Mouse (Mus musculus): ENCODE measurements around the gene Gsdma.
"Not testable (repeated sequence)": the region's sequence is repeated elsewhere in the genome, so short reads cannot be mapped to it uniquely, and the experiment has no call there.

Gene Gsdma

DNA sequence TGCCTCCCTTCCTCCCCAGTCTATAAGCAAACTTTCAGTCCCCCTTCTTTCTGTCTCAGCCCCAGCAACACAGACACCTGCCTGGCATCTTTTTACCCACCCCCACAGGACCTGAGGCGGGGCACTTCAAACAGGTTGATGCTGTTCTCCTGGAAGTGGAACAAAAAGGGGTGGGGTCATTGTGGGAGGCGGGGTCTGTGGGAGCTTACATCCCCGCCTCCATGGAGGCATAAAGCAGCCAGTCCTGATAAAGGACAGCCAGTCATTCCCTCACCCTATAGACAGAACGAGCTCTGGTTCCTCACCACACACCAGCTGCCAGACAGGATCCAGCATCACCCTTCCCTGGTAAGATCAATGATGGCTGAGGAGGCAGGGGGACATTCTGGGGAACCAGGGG lies at the start of gene Gsdma:
Gene Gsdma (plus strand): TSS at position 261 of the 400 bp plus-strand sequence.
- no peak for DNase-seq (ENCODE audit: low read depth, low spot score)

GRCm38 (mm10) chr11:98620791-98621190 lies 43.4 kb upstream of the Gsdma start:
- DNase-seq (ENCODE audit: low read depth, low spot score) = no peak

GRCm38 (mm10) chr11:98623981-98624380 lies 40.2 kb upstream of the Gsdma start:
- DNase-seq (ENCODE audit: low read depth, low spot score) = not testable (repeated sequence)

DNA sequence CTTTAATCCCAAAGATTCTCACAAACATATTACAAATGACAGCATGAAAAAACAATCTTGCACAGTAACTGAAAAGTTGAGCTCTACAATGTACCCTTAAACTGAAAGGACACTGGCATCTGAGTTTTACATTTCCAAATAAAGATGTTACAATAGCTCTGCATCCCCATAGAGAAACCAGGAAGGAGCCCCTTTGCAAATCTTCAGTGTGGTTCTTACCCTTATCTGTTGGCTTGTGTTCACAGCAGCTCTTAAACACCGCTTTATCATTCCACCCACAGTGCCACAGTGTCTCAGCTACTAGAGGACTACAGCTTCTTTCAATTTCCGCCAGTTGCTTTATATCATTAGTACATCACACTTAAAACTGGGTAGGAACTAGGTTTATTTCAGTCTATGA lies 39.8 kb upstream of the Gsdma start:
- not testable (repeated sequence) for DNase-seq (ENCODE audit: low read depth, low spot score)

DNA sequence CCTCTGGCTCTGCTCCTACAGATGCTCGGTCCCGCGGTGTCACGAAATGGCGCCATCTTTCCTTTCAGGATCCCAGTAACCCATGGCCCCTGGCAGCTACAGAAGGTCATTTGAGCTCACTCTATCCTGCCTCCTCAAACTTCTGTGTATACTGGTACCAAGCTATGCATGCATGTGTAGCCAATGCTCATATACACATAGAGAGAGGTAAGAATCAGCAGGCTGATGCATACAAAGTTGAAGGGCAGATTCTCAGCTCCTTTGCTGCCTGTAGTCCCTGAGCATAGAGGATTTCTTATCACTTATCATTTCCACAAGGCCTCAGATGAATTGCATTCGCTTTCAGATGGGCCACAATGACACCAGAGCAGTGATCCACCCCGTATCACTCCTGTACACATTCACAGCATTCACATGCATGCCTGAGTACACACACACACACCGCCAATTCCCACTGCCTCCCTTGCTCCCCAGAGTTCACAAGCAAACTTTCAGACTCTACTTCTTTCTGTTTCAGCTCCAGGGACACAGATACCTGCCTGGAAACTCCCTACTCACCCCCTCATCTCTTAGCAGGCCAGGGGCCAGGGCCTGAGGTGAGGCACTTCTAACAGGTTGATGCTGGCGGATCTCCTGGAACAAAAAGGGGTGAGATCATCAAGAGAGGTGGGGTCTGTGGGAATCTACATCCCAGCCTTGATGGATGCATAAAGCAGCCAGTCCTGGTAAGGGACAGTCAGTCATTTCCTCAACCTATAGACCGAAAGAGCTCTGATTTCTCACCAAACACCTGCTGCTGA lies 38.3 kb upstream of the Gsdma start, which contains the start of the genes Gm12355 and Gsdma3:
Gene Gm12355 (minus strand): TSS at position 51 of the 800 bp plus-strand sequence.
Gene Gsdma3 (plus strand): TSS at position 750 of the 800 bp plus-strand sequence.
- no peak for DNase-seq (ENCODE audit: low read depth, low spot score)

GRCm38 (mm10) chr11:98628706-98629105 lies 35.4 kb upstream of the Gsdma start:
- no peak for DNase-seq (ENCODE audit: low read depth, low spot score)

DNA sequence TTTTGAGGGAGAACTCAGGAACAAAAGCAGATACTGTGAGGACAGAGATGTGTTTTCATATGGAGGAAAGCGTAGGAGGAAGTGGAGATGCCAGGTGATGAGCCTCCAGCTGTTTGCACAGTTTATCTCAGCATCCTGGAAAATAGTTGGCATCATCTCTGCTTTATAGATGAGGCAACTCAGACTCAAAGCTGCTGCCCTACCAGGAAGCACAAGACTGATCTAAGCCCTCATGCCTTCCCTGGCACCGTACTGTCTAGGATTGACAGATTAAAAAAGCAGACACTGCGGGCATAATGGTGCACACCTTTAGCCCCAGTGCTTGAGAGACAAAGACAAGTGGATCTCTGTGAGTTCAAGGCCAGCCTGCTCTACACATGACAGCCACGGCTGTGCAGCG lies 33.5 kb upstream of the Gsdma start:
- DNase-seq (ENCODE audit: low read depth, low spot score) = no peak

GRCm38 (mm10) chr11:98635312-98635970 lies 28.7 kb upstream of the Gsdma start:
- peak; percentile 68 for DNase-seq (ENCODE audit: low read depth, low spot score)

- DNase-seq (ENCODE audit: low read depth, low spot score) = no peak
Measured at GRCm38 (mm10) chr11:98637501-98637900, 26.6 kb upstream of the Gsdma start.

DNA sequence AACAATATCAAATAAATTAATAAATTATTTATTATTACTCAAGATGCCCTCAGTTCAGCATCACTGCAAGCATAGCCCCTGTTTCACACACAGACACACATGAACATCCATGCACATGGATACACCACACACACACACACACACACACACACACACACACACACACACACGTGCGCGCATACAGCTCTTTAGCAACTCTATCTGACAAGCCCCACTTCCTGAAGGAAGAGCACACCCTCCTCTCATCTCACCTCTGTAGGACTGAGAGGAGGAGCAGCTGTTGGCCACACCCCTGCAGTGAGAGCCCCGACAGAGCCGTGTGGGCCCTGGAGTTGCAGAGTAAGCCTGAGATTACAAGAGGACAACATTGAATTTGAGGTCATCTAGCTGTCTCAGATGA lies 24.1 kb upstream of the Gsdma start:
- DNase-seq (ENCODE audit: low read depth, low spot score) = no peak

DNA sequence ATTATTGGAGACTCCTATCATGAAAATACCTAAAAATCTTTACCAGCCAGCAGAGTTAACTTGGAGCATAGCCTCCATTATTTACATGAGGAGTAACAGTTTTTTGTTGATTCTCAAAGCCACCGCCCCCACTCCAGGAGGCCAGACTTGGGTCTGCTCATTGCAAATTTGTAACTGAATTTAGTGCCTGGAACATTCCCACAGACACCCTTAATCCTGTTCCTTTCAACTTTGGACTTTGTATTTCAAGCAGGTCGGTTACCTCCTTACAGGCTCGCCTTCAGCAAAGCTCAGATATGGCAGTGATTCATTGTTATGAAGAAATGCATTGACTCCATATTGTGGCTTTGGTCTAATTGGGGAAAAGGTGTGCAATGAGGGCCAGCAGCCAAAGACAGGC lies 19.4 kb upstream of the Gsdma start:
- DNase-seq (ENCODE audit: low read depth, low spot score) = no peak

DNA sequence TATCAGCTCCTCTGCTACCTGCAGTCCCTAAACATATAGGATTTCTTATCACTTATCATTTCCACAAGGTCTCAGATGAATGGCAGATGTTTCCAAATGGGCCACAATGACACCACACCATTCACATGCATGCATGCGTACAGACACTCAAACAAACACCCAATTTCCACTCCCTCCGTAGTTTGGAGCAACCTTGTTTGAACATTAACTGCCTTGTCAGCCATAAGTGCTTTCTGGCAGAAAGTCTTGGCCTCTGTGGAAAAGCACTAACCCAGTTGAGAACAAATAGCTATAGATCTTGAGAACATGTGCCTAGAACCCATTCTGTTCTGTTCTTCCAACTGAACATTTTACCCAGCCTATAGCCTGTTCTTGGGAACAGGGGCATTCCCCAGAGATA lies 18.2 kb upstream of the Gsdma start:
- no peak for DNase-seq (ENCODE audit: low read depth, low spot score)

GRCm38 (mm10) chr11:98646459-98646858 lies 17.7 kb upstream of the Gsdma start, which contains the start of gene Gsdma2:
TSS of gene Gsdma2 (plus strand) at chr11:98646759.
- DNase-seq (ENCODE audit: low read depth, low spot score) = no peak

GRCm38 (mm10) chr11:98655076-98655475 lies 9.1 kb upstream of the Gsdma start:
- DNase-seq (ENCODE audit: low read depth, low spot score) = peak; percentile 75

GRCm38 (mm10) chr11:98660517-98660916 lies 3.6 kb upstream of the Gsdma start:
- peak; percentile 81 for DNase-seq (ENCODE audit: low read depth, low spot score)

DNA sequence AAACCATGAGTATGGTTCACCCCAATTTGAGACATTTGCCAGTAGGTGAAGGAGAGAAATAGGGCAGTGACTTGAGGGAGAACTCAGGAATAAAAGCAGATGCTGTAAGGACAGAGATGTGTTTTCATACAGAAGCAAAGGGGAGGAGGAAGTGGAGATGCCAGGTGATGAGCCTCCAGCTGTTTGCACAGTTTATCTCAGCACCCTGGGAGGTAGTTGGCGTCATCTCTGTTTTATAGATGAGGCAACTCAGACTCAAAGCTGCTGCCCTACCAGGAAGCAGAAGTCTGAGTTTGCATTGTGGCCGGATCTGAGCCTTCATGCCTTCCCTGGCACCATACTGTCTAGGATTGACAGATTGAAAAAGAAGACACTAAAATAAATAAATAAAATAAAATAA lies 4.8 kb downstream of the Gsdma start:
- no peak for DNase-seq (ENCODE audit: low read depth, low spot score)

- DNase-seq (ENCODE audit: low read depth, low spot score) = no peak
Measured at GRCm38 (mm10) chr11:98671284-98671815, 7.2 kb downstream of the Gsdma start.

DNA sequence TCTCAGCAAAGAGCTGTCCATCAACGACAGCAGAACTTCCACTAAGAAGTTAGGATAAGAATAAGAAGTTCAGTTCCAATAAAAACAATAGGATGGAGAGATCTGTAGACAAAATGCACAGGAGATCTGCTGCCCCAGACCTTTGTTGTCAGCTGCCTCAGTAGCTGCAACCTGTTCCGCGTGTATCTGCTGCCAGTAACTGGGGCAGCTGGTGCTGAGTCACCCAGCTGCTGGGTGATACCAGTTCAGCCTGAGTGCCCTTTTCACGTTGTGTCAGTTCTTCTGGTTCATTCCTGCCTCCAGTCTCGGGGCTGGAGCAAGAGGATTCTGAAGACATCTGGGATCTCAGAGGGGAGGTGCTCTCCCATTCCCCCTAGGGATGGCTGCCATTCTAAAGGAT lies 7.7 kb downstream of the Gsdma start:
- no peak for DNase-seq (ENCODE audit: low read depth, low spot score)

GRCm38 (mm10) chr11:98672482-98672881 lies 8.3 kb downstream of the Gsdma start:
- DNase-seq (ENCODE audit: low read depth, low spot score) = no peak

DNA sequence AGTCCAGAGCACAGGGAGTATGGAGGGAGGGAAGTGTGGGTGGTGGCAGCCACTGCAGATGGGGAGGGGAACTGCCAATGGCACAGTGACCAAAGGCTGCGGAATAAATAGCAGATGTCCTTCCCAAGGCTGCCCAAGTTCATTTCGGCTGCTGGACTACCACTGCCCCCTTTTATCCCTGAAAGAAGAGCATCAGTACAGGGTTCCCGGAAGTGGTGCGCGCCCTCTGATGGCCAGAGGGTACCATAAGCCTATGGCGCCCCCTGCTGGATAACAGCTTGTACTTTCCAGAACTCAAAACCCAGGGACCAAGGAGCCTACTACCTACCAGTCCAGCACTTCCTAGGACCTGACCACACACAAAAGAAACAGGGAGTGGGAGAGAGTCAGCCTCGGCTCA lies 9.0 kb downstream of the Gsdma start:
- DNase-seq (ENCODE audit: low read depth, low spot score) = peak; percentile 79

GRCm38 (mm10) chr11:98675829-98676363 lies 11.7 kb downstream of the Gsdma start:
- DNase-seq (ENCODE audit: low read depth, low spot score) = no peak

- DNase-seq (ENCODE audit: low read depth, low spot score) = peak; percentile 30
Measured at GRCm38 (mm10) chr11:98680023-98680422, 15.9 kb downstream of the Gsdma start.

All from CD4-positive, CD25-positive, alpha-beta regulatory T cell, adult 2 months (primary cell).